In genomic region chr14:72806598-72806997, GRCm38 (mm10) we compare ENCODE assay signal across 31 mouse cellular contexts.
"Had no signal": no experiment of that assay in that cellular context is flagged by ENCODE, and none has a peak within 500 bp of the region (broad histone marks: within the 10 kb centered on the region; RNA-seq: fewer than 3 reads in every experiment).

No protein-coding gene starts in this region.

- H3K4me2 ChIP-seq: heart, embryonic 11.5 days; heart, embryonic 12.5 days; heart, embryonic 13.5 days; heart, embryonic 15.5 days; hindbrain, embryonic 12.5 days; hindbrain, embryonic 13.5 days; hindbrain, embryonic 14.5 days; hindbrain, embryonic 15.5 days; intestine, embryonic 15.5 days; kidney, embryonic 15.5 days had no signal

- H3K36me3 ChIP-seq: heart, embryonic 12.5 days; heart, embryonic 13.5 days; heart, embryonic 15.5 days; hindbrain, embryonic 10.5 days; hindbrain, embryonic 12.5 days; hindbrain, embryonic 13.5 days; hindbrain, embryonic 15.5 days; intestine, embryonic 15.5 days; kidney, embryonic 15.5 days had no signal

- H3K4me3 ChIP-seq: heart, embryonic 12.5 days; heart, embryonic 13.5 days; heart, embryonic 15.5 days; hindbrain, embryonic 10.5 days; hindbrain, embryonic 12.5 days; hindbrain, embryonic 13.5 days; hindbrain, embryonic 15.5 days; intestine, embryonic 15.5 days; kidney, embryonic 15.5 days; layer of hippocampus, adult 2 months; left cerebral cortex, adult 2 months had no signal

- H3K9ac ChIP-seq: heart, embryonic 12.5 days; heart, embryonic 13.5 days; heart, embryonic 15.5 days; hindbrain, embryonic 12.5 days; hindbrain, embryonic 13.5 days; hindbrain, embryonic 14.5 days; hindbrain, embryonic 15.5 days; intestine, embryonic 15.5 days; kidney, embryonic 15.5 days had no signal

- H3K27me3 ChIP-seq: heart, embryonic 12.5 days; heart, embryonic 13.5 days; heart, embryonic 15.5 days; hindbrain, embryonic 12.5 days; hindbrain, embryonic 13.5 days; hindbrain, embryonic 15.5 days; intestine, embryonic 15.5 days; kidney, embryonic 15.5 days had no signal

- H3K4me1 ChIP-seq: heart, embryonic 12.5 days; heart, embryonic 13.5 days; heart, embryonic 15.5 days; hindbrain, embryonic 10.5 days; hindbrain, embryonic 12.5 days; hindbrain, embryonic 13.5 days; hindbrain, embryonic 15.5 days; intestine, embryonic 15.5 days; kidney, embryonic 15.5 days had no signal

- H3K9me3 ChIP-seq: heart, embryonic 12.5 days; heart, embryonic 13.5 days; heart, embryonic 15.5 days; hindbrain, embryonic 10.5 days; hindbrain, embryonic 12.5 days; hindbrain, embryonic 13.5 days; hindbrain, embryonic 15.5 days; intestine, embryonic 15.5 days; kidney, embryonic 15.5 days had no signal

- H3K27ac ChIP-seq: heart, embryonic 13.5 days; heart, embryonic 15.5 days; hindbrain, embryonic 10.5 days; hindbrain, embryonic 12.5 days; hindbrain, embryonic 13.5 days; hindbrain, embryonic 14.5 days; hindbrain, embryonic 15.5 days; hindbrain, postnatal 0 days; intestine, embryonic 15.5 days; kidney, embryonic 15.5 days; kidney, postnatal 0 days; layer of hippocampus, adult 2 months; left cerebral cortex, adult 2 months had no signal

- DNase-seq: heart, postnatal 10 days; heart, postnatal 14 days; heart, postnatal 36 days; heart, postnatal 4 days; kidney, adult 18-20 months; kidney, adult 2 months; kidney, adult 9 months; kidney, postnatal 10 days; kidney, postnatal 14 days; kidney, postnatal 25 days; kidney, postnatal 36 days; kidney, postnatal 4 days had no signal

- ATAC-seq: hindbrain, embryonic 16.5 days; hindbrain, postnatal 0 days; inflammation-experienced regulatory T-cells, adult 6 months; intestine, embryonic 15.5 days; intestine, embryonic 16.5 days; intestine, postnatal 0 days had no signal
